Mouse (Mus musculus) testis, adult 2 months (tissue): ENCODE results near the gene Mtf2. TPM values are rescaled to one million over a fixed set of nuclear protein-coding genes. Genes with fewer than 3 reads are reported as not detected.
A peak's percentile ranks its signal among the peaks of the same experiment; 100 is the strongest.

Experiments
- H3K27ac ChIP-seq: fragments of 200-500 bp; 2 replicates; pipeline ENCODE4 v1.5.1; 2012; ENCODE audit warnings: low read depth, low read length; ENCODE audit not compliant: control insufficient read depth, insufficient read depth
- H3K27me3 ChIP-seq: fragments of 200-500 bp; 2 replicates; pipeline ENCODE4 v1.6.1; 2012; ENCODE audit warnings: mild to moderate bottlenecking, low read length, moderate library complexity; ENCODE audit not compliant: control insufficient read depth, insufficient read depth
- H3K36me3 ChIP-seq: fragments of 200-500 bp; 2 replicates; pipeline ENCODE4 v1.6.1; 2012; ENCODE audit warnings: mild to moderate bottlenecking, low read length; ENCODE audit not compliant: control insufficient read depth, insufficient read depth
- H3K4me1 ChIP-seq: fragments of 200-500 bp; 2 replicates; pipeline ENCODE4 v1.6.1; 2012; ENCODE audit warnings: low read length; ENCODE audit not compliant: control insufficient read depth, insufficient read depth
- H3K4me3 ChIP-seq: fragments of 200-500 bp; 2 replicates; pipeline ENCODE4 v1.5.1; 2012; ENCODE audit warnings: low read depth, mild to moderate bottlenecking, low read length, moderate library complexity, mixed read lengths; ENCODE audit not compliant: control insufficient read depth
- CTCF ChIP-seq: fragments of 200-500 bp; IDR thresholded peaks from 2 replicates; pipeline ENCODE4 v1.5.1; 2012; ENCODE audit warnings: low read depth, mild to moderate bottlenecking, inconsistent platforms, low read length, moderate library complexity; ENCODE audit not compliant: control insufficient read depth, insufficient read depth, insufficient replicate concordance
- POLR2A ChIP-seq: fragments of 200-500 bp; IDR thresholded peaks from 2 replicates; pipeline ENCODE4 v1.6.1; 2012; ENCODE audit warnings: low read depth, mild to moderate bottlenecking, inconsistent platforms, low read length, moderate library complexity; ENCODE audit not compliant: control insufficient read depth
- polyA plus RNA-seq: library from polyadenylated mRNA; depleted of rRNA; stranded (reverse); fragments of >200 nt; gene quantifications from 2 replicates; pipeline ENCODE4 v1.2.3, GENCODE M21; 2012; rRNA removed

Gene Mtf2
- polyA plus RNA-seq, 1 experiment: 39.7 TPM

DNA sequence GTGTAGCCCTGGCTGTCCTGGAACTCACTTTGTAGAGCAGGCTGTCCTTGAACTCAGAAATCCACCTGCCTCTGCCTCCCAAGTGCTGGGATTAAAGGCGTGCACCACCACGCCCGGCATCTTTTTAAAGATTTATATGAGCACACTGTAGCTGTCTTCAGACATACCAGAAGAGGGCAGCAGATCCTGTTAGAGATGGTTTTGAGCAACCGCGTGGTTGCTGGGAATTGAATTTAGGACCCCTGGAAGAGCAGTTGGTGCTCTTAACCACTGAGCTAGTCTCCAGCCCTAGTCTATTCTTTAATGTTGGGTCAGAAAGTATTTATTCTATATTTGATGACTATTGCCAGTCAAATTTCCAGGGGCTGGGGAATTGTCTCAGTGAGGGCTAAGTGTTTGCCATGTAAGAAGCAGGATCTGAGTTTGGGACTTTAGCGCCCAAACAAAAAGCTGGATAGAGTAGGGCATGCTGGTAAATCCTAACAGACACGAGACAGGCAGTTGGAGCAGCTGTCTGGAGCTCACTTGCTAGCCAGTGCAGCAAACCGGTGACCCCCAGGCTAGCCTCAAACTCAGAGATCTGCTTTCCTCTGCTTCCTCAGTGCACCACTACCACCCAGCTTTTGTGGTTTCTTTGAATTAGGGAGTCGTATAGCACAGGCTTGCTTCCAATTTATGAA is 54.9 kb downstream of the Mtf2 start:
- TF ChIP-seq CTCF: no peak
- TF ChIP-seq POLR2A: no peak
- Histone ChIP-seq H3K36me3 (no peaks in the 10 kb centered on the region), H3K4me3 (no peak overlapping the region), H3K27ac (no peak overlapping the region), H3K27me3 (no peaks in the 10 kb centered on the region), H3K4me1 (no peaks in the 10 kb centered on the region)

DNA sequence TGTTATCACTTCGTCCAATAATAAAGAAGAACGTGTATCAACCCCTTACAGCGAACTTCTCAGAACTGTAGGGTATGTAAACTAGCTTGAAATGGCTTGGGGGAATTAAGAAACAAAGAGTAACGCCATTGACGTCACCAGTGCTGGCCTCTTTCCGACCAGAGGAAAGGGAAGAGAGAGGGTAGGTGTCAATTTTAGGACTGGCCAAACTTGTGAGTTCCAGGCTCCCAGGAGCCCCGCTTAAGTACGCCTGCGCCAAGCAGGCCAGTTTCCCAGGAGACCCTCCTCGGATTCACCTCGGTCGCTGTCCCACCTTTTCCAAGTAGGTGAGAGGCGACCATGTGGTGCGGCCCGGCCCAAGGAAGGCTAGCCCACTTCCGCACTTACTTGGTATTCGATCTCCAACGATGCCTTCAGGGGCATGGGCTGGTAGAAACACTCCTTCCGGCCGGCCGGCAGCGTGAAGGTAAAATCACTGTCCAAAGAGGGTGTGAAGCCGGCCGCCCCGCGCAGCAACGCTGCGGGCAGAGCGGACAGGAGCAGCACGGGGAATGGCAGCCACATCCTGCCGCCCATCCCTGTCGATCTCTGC is 66.5 kb downstream of the Mtf2 start:
- Histone ChIP-seq H3K27ac (peak overlapping the region; percentile 97), H3K4me1 (no peaks in the 10 kb centered on the region), H3K27me3 (no peaks in the 10 kb centered on the region), H3K36me3 (peaks cover 2% of the 10 kb centered on the region), H3K4me3 (peak overlapping the region; percentile 98)
- TF ChIP-seq POLR2A (no peak), CTCF (no peak)

DNA sequence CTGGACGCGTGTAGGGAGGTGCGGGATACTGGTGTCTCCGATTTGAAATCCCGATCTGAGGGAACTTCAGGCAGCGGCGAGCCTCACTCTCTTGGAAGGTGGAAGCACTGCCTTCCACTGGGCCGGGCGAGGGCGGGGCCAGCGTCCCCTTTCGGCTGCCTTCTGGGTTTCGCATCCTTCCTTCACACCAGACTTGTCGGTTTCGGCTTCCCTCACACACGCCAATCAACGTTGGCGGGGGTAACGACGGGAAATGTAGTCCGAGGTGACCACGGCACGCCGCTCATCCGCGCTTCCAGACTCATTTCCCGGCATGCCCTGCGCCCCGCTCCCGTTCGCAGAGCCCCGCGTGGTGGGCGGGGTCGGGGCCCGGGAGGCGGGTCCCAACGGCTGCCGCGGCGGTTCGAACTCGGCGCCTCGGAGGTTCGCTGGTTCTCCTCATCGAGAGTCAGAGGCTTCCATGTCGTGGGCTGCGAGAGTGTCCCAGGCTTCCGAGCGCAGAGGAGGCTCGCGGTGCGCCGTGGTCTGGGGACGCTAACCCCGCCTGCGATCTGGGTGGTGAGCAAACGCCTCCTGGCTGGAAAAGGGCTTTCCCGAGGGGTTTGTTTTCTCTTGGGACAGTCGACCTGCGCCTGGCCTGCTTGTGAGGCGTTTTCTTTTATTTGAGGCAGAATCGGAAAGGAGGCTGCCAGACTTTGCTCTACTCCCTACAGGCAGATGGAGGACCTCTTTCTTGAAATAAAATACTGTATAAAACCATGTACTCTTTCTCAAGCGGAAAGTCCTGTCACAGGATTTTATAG is 67.2 kb downstream of the Mtf2 start, which contains the start of the genes Tmed5 and Ccdc18:
Gene Tmed5 (minus strand): TSS at position 180 of the 803 bp plus-strand sequence.
Gene Ccdc18 (plus strand): TSS at position 435 of the 803 bp plus-strand sequence.
- Histone ChIP-seq H3K4me3 (peak within 1 kb of the TSS; percentile 98), H3K36me3 (peaks cover 2% of the 10 kb centered on the region)

DNA sequence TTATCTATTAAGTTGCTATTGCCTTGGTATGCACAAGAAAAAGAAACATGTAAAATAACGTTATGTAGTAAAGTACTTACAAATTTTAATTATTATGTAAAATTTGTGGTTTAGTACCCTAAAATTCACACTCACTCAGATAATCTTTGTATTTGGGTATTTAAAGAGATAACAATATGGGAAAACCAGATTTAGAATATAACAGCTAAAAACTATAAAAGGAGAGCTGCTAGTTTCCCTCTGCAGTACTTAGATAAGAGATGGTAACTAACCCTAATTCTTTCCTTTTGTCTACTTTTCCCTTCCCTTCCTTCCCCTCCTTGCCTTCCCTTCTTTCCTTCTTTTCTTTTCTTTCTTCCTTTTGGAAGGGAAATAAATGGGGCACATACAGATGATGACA is 87.1 kb downstream of the Mtf2 start:
- H3K36me3 ChIP-seq: no peaks in the 10 kb centered on the region
- H3K27me3 ChIP-seq: no peaks in the 10 kb centered on the region
- H3K4me1 ChIP-seq: no peaks in the 10 kb centered on the region
- no peak for TF ChIP-seq POLR2A
- TF ChIP-seq CTCF: no peak
- H3K4me3 ChIP-seq: no peak overlapping the region
- no peak overlapping the region for H3K27ac ChIP-seq

More for the DNA sequence above, 67.2 kb downstream of the Mtf2 start, which contains the start of the genes Tmed5 and Ccdc18:
- Histone ChIP-seq H3K27me3 (no peaks in the 10 kb centered on the region), H3K27ac (peak within 1 kb of the TSS; percentile 97), H3K4me1 (no peaks in the 10 kb centered on the region)
- TF ChIP-seq POLR2A: peak; percentile 78
- TF ChIP-seq CTCF: no peak

Other genes with a start within 250 kb of the Mtf2 start
- 277 and 282 TPM in 2 replicates for gene Ube2d2b, start 235.6 kb upstream of the Mtf2 start, polyA plus RNA-seq
- gene Evi5, start 190.6 kb upstream of the Mtf2 start, polyA plus RNA-seq: 11.3 and 15.1 TPM in 2 replicates
- gene Rpl5, start 165.2 kb upstream of the Mtf2 start, polyA plus RNA-seq: 20.7 and 20.9 TPM in 2 replicates
- 1.6 and 2.3 TPM in 2 replicates for gene Fam69a, start 78.6 kb upstream of the Mtf2 start, polyA plus RNA-seq
- 12.4 and 13.1 TPM in 2 replicates for gene Tmed5, start 66.9 kb downstream of the Mtf2 start, polyA plus RNA-seq
- 1.3 and 1.7 TPM in 2 replicates for gene Ccdc18, start 67.2 kb downstream of the Mtf2 start, polyA plus RNA-seq
- gene Dr1, start 203.2 kb downstream of the Mtf2 start, polyA plus RNA-seq: 41.7 and 42.3 TPM in 2 replicates
- gene Pigg, start 246.9 kb downstream of the Mtf2 start, polyA plus RNA-seq: 8.0 and 8.9 TPM in 2 replicates